Mouse (Mus musculus): ENCODE results near the gene Smim11.
A peak's percentile ranks its signal among the peaks of the same experiment; 100 is the strongest.

Smim11 gene

DNA sequence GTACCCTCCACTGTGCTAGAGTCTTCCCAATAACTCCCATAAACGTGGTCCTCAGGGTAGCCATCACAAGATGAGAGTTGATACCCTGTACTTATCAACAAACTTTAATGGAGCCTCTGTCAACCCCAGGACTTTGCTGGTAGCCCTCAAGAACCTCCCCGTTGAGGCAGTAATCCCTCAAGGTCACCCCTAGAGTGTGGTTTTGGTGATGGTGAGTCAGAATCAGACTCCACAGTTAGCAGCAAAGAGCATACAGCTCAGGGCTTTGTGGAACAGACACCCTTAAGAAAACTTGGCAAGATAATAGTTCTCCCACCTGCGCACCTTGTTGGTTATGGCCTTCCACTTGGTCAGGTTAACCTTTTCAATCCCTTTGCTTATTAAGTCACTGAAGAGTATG lies 19.3 kb downstream of the Smim11 start:
- DNase-seq: no peak

DNA sequence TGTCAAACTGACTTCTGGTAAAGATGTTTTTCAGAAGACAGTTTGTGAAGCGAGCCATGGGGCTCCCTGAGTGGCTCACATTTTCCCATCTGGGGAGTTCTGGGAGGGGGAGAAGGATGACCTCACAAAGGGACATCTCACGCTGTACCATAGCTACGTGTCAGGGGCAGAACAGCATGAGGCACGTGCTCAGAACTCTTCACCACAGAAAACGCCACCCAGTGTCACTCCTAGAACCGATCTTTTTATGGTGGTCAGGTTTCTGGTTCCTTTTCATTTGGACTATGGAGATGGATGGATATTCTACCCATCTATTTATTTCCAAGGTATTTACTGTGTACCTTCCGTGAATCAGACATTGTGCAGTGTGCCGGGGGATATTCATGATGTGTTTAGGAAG lies 20.3 kb downstream of the Smim11 start, which contains the start of gene Fam243:
Gene Fam243, minus strand, starts transcription at position 101 of the 400 bp plus-strand sequence.
- DNase-seq: no peak

DNA sequence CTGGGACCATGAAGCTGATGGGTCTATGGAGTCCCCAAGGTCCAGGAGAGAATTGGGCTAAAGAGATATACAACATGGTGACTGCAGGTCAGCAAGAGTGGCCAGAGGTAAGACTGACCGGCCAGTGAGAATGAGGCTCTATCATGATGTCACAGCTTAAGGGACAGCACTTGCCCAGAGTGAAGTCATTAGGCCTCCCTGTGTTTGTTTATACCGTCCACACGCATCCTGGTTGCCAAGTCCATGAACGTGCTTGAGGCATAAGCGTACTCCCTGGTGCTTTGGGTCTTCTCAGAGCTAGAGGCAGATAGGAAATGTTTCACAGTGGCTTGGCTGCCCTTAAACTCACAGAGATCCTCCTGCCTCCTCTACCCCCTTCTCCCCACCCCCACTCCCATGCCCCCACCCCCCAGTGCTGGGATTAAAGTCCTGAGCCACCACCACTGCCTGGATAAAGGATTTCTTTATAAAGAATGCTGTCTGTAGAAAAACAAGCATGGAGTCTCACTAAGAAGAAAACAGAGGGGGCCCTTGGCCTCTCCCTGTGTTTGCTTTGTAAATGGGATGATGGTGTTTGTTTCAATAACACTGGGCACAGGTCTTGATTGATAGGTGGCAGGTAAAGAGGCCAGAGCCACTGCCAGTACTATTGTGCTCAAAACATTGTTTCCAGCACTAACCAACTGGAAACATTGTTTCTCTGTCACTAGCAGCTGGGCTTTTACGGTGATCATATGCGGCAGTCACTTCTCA lies 23.4 kb downstream of the Smim11 start:
- DNase-seq: no peak

DNA sequence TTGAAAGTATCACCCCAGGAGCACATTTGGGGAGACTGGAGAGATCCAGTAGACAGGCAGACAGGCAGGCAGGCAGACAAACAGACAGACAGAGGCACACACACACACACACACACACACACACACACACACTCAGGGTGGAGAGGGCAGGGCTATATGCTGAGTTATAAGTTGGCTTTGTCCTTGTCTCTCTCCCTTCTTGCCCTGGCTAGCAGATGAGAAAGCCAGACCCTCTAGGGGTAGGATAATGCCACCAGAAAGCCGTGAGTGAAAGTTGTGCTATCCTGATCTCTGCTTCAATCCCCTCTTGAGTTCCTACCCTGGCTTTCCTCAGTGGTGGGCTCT lies 23.9 kb downstream of the Smim11 start:
- DNase-seq: no peak

DNA sequence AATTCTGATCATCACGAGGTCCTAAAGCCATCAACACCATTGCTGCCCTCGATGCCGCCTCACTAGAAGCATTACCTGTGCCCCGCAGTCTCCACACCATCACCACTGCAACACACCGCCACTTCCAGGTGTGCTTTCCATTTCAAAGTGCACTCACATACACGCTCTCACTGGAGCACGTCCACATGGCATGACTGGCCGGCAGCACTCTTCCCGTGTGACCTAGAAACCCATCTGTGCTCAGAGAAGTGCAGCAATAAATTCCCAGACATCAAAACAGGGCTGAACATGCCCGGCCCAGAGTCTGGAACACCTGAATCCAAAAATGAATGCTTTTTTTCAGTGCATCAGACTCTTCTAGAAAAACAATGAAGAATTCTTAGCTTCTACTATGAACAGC lies 26.8 kb downstream of the Smim11 start:
- DNase-seq: no peak

DNA sequence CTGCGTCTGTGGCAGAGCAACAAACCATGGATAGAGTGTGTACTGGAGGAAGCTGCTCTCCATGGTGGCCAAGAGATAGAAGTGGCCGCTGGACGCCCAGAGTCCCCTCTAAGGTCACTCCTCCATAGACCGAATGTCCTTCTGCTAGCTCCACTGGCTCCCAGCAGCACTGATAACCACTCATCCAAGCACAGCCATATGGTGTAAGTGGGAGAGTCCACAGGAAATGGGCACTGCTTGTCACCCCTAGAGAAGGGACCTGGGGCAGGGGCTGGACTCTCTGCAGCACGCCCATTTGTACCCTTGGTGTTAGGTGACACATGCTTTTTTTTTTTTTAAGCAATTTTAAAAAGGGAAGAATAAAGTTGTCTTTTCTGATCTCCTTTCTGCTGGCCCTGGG lies 29.9 kb downstream of the Smim11 start:
- no peak for DNase-seq

DNA sequence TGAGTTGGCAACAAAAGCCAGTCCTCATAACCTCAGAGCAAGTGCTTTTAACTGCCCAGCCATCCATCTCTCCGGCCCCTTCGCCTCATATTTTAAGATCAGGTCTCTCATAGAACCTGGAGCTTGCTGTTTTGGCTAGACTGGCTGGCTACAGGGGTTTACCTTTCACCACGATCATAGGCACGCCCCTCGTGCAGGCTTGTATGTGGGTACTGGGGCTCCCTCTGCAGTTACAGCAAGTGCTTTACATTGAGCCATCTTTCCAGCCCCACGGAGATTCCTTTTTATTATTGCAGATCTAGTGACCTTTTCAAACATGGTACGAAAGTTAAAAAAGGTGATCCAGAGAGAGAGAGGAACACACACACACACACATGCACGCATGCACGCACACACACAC lies 33.5 kb downstream of the Smim11 start:
- DNase-seq: no peak

DNA sequence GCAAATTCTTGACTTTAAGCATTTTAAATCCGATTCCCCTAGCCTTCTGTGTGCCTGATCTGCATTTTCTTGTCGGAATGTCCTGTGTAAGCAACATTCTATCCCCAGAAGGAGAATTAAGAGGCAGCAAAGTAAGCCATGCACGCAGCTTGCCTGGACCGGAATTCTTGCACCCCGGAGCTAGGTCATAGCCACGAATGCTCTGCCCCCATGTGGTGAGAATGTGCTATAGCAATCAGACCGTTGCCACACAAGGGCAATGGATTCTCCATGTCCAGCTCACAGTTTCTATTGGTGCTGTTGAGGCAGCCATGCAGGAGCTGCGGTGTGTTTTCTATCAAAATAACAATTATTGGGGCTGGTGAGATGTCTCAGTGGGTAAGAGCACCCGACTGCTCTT lies 35.2 kb downstream of the Smim11 start:
- peak; percentile 84 for DNase-seq

DNA sequence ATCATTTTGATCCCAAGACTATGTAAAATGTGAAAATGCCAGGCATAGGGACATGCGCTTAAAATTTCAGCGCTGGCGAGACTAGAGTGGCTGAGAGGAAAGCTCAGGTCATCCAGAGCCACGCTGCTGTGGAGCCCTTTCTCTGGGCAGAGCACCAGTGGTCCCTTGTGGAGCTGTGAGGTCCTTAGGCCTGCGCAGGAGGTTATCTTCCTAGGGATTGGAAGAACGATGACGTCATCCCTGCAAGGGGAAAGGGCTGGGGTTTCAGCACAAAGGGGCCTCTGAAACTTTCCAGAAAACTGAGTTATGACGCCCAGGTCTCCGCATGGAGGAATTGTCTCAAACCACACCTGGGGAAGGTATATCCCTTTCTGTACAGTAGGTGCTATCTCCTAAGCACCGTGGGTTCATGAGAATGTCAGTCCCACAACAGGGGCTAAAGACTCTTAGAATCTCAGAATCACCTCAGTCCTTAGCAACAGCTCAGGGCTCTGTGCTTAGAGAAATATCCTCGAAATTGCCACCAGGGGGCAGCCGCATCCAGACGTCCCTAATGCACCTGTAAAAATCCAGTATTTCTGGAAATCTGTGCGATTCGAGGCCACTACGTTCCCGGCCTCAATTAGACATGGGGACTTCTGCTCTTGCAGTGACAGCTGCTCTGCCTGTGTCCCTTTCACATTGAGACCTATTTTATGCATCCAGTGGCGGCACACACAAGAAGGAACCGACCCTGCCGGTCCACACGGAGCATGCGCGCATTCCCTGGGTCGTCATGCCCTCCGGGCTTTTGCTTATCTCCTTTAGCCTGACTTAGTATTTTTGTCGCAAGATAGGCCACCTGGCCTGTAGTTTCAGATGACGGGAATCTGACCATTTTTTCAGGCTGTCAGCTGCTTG lies 39.8 kb downstream of the Smim11 start:
- peak; percentile 76 for DNase-seq

DNA sequence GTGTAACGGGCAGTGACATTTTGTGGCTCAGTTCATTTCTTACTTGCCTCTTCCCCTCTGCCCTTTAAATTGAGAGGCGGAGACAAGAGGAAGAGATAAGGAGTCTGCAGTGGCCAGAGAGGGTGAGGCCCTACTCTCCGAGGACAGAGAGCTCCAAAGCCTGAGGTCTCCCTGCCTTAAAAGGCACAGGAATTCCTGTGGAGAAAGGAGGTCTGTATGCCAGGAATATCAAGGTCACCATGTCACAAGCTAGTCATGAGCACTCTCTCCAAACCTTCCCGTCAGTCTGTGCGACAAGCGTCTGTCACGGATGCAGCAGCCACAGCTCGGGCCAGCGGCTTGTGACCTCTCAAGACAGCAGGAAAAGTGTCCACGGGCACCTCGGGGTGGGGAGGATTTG lies 44.1 kb downstream of the Smim11 start:
- no peak for DNase-seq

DNA sequence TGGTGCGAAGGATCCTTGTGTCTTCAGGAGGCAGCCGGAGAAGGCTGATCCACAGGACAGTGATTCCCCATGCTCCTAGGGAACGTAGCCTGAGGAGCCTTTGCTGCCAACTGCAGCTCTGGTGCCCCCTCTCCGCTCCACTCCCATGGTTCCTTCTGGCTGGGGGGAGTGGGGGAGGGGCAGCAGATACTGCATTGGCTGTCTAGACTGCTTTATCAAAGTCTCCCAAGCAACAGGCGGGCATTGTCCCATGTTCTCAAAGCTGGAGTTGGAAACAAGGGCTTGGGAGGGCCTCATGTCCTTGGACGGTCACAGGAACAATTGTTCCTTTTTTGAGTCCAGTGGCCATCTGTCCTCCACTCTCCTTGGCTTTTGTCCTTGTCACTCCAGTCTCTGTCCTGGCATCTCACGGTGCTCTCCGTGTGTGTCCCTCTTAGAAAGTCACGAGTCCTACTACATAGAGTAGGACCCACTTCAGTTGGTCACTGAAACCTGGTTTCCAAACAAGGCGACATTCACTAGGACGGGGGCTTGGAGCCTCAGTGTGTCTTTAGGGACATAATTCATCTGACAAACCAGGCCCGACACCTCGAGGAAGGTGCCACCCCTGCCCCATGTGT lies 45.3 kb downstream of the Smim11 start:
- DNase-seq: no peak

DNA sequence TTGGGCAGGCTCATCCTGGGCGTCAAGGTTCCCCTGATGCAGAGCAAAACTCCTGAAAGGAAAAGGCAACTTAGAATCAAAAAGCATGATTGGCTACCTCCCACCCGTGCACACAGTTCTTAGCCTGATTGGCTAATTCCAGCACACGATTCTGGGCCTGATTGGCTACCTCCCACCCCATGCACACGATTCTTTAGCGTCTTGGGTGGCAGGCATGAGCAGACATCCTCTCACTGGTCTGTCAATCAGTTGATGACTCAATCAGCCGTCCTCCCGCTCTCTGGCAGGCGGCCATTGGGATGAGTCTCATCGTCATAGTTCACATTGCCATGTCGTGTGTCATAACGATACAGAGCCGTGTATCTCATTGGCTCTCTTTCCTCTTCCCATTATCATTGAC lies 47.9 kb downstream of the Smim11 start:
- peak; percentile 48 for DNase-seq

DNA sequence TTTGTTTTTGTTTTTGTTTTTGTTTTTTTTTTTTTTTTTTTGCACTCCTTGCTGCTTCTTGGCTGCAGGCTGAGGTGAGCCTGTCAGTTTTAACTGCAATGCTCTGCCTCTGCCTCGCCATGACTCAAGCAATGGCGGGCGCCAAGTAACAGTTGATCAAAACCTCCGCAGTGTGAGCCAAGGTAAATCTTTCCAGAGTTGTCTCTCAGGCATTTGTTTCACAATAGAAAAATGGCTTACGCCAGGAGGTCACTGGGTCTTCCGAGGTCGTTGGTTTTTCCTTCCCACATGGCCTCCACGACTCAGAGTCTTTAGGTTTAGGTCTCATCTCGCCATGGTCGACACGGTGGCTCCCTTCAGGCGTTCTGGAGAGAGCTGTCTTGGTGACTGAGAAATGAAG lies 52.2 kb downstream of the Smim11 start:
- DNase-seq: no peak

DNA sequence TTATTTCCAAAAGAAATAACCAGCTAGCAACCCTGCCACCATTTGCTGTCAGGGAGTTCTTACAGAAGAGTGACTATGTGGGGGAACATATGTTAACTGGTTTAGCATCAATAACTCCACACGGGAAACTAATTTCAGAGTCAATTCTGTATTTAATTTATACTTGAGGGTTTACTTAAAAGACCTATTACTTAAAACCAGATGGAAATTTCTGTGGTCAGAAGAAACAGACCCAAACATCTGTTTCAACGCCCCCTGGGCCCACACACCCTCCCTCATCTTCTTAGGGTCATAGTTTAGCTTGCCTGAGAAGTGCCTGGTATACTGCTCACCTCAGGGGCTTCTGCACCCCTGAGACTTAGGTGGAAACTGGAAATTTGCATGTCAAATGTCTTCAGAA lies 52.8 kb downstream of the Smim11 start:
- DNase-seq: no peak

DNA sequence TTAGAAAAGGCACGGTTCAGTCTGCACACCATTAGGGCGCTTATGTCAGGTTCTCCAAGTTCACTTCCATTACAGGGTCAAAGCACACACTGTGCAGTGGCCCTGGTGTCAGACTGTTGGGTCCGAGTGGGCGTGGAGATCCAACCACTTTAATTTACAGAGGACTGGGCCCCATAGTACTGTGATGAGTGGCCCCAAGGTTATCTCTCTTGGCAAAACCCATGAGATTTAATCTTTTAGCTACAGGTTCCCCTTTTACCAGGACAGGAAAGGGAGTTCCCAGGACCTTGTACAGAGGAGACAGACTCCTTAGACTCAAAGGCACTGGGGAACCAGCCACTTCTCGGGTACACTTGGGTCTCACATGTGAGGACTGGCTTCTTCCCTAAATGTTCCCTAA lies 54.3 kb downstream of the Smim11 start:
- no peak for DNase-seq

DNA sequence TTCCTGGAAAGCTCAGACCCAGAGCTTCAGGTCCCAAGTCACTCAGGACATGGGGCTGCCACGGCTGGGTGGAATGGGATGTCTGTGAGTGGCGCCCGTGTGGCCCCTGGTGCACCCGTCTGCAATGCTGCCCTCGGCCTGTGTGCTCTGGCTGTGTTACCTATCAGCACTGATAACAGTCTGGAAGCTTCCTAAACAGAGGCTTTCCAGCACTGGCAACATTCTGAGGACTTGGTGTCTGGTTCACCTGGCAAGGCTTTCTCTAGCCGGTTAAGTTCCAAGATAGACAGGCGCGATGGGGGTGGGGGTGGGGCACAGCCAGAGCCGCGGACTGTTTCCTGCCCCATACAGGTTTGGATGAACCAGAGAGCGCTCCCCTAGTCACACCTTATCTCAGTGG lies 54.9 kb downstream of the Smim11 start:
- DNase-seq: no peak

DNA sequence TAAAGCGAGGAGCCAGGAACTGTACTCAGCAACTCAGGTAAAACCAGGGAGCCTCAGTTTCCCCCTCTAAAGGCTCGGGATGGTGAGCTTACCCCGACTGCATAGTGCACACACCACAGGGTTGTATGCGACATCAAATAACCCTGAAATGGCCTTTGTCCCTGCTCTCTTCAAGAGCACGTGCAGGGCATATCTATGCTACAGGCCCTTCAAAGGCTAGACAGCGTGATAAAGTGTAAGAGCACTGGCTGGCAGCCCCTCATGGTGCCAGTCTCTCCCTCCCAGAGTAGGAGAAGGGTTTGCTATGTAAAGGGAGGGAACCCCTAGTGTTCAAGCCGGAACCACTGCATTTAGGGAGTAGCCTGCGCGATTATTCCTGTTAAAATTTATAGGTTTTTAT lies 55.9 kb downstream of the Smim11 start:
- no peak for DNase-seq

DNA sequence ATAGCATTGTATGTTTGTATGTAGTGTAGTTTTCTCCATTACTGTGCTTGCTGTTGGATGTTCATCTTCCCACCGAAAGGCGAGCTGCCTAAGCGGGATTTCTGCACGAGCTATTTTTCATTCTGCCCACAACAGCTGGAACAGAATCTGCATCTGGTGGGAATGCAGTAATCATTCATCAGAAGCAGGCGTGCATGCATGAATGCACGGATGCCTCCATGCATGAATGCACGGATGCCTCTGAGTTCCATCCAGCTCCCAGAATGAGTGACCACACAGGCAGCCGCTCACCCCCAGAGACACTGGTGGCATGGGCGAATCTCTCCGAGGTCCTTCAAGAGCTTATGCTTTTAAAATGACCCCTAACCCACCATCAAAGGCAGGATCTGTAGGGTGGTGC lies 56.5 kb downstream of the Smim11 start:
- DNase-seq: no peak

DNA sequence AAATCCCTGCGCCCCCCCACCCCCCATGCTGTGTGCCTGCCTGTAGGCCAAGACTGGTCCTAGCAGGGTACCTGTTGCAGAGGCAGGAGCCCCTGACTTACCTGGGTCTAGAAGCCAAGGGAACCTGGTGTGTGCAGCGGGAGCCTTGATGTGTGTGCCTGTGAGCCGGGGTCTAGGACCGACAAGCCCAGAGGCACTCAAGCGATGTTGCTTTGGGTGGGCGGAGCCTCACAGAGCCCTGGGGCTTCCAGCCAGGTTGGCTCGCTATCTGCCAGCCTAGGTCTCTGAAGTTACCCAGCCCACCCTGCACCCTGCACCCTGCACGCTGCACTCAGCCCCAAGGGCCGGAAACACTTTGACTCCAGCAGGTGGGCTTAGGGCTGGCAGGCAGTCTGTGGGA lies 57.6 kb downstream of the Smim11 start:
- no peak for DNase-seq

DNA sequence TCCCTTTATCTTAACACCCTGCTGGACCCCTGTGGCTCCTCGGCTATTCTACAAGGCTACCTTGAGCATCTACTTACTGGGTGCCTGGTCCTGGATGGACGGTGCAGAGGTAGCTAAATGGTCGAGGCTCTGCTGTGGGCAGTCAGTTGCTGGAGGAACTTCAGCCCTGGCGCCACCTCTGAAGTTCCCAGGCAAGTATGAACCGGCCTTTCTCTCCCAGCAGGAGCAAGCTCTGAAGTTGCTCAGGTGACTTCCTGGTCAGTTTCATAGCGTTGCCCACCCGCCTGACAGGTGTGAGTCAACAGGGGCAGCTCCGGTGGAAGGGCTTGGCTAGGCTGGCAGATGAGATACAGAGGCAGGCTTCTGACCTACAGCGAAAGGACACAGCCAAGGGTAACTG lies 58.1 kb downstream of the Smim11 start, which contains the start of gene Kcne1:
Gene Kcne1, minus strand, starts transcription at position 240 of the 400 bp plus-strand sequence.
- DNase-seq: no peak

DNA sequence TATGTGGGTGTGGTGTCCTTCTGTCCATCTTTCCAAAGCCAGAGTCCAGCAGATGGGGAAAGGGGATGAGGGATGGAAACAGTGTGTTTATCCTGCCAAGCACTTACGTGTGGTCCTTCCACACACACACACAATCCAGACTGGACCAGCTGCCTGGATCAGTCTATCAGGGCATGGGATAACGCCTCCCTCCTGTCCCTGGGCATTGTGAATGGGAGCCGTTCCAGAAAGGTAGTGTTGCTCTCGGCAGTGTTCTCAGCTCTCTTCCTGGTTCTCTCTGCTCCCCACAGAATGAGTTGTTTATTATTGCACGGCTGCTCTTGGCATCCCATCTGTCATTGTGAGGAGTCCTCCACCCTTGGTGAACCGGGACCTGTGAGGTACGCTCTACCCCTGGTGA lies 59.6 kb downstream of the Smim11 start:
- no peak for DNase-seq

All from lung, postnatal 14 days (tissue).